Mouse (Mus musculus) myocyte (in vitro differentiated cells): Measurements from ENCODE around the gene Hmcn2.

Experiments used
- CEBPB ChIP-seq: IDR thresholded peaks from 2 replicates; pipeline ENCODE4 v1.6.1; 2011; ENCODE audit warnings: mild to moderate bottlenecking, moderate library complexity; ENCODE audit not compliant: poor library complexity, insufficient read depth, severe bottlenecking
- E2F4 ChIP-seq: IDR thresholded peaks from one replicate; pipeline ENCODE4 v1.6.1; 2011; ENCODE audit warnings: mild to moderate bottlenecking, control low read depth, moderate library complexity; ENCODE audit not compliant: insufficient read depth
- MAX ChIP-seq: IDR thresholded peaks from one replicate; pipeline ENCODE4 v1.6.1; 2011; ENCODE audit warnings: low read depth, mild to moderate bottlenecking, control low read depth
- MYOD1 ChIP-seq, 3 experiments: IDR thresholded peaks; one replicate each; pipeline ENCODE4 v1.6.1; 2011; ENCODE audit warnings: control low read depth in 2 of 3, low read depth in 2 of 3, mild to moderate bottlenecking in 2 of 3, moderate library complexity in 1 of 3; ENCODE audit not compliant: insufficient read length in 2 of 3, control insufficient read depth in 1 of 3
- POLR2A ChIP-seq: IDR thresholded peaks from one replicate; pipeline ENCODE4 v1.6.1; 2011; ENCODE audit warnings: low read depth, mild to moderate bottlenecking, control low read depth, moderate library complexity; ENCODE audit not compliant: insufficient read length
- POLR2AphosphoS2 ChIP-seq: IDR thresholded peaks from one replicate; pipeline ENCODE4 v1.6.1; 2011; ENCODE audit warnings: low read depth, control low read depth; ENCODE audit not compliant: insufficient read length
- TCF12 ChIP-seq: IDR thresholded peaks from one replicate; pipeline ENCODE4 v1.6.1; 2011; ENCODE audit warnings: mild to moderate bottlenecking, control low read depth; ENCODE audit not compliant: poor library complexity, insufficient read depth, severe bottlenecking
- TCF3 ChIP-seq: IDR thresholded peaks from one replicate; pipeline ENCODE4 v1.6.1; 2011; ENCODE audit warnings: low read depth, control low read depth; ENCODE audit not compliant: insufficient read length
- USF1 ChIP-seq: IDR thresholded peaks from one replicate; pipeline ENCODE4 v1.6.1; 2011; ENCODE audit warnings: low read depth, mild to moderate bottlenecking, control low read depth, moderate library complexity

- TF ChIP-seq POLR2A, result no peak
- no peak for TF ChIP-seq USF1
- no peak for TF ChIP-seq MAX
- TF ChIP-seq MYOD1 (IDR thresholded peaks at IDR 0.05; ENCODE audit: control insufficient read depth in 1 of 3, insufficient read length in 2 of 3, low read depth in 2 of 3), result no peak
- TF ChIP-seq CEBPB, result no peak
- no peak for TF ChIP-seq TCF12
- TF ChIP-seq E2F4, result no peak
- no peak for TF ChIP-seq POLR2AphosphoS2
- TF ChIP-seq TCF3, result no peak
Observed at GRCm38 (mm10) chr2:31439576-31439975, 125.4 kb downstream of the Hmcn2 start.
